Comparison of ENCODE assay signal across 17 mouse cellular contexts in genomic region chr15:32009818-32010217, GRCm38 (mm10).
DNase-seq lines count a peak whose midpoint lies in the region; ATAC-seq and TF ChIP-seq lines count a peak whose summit lies in the region.
"Had no signal": no experiment of that assay in that cellular context is flagged by ENCODE, and none has a peak within 500 bp of the region (broad histone marks: within the 10 kb centered on the region; RNA-seq: fewer than 3 reads in every experiment).

No protein-coding gene starts in this region.

- 92% methylated on average over 3 of the region's 3 CpGs for WGBS in kidney, adult 2 months
- WGBS in lung, embryonic 14.5 days: 87% methylated on average over 3 of the region's 3 CpGs
- 80% methylated on average over 3 of the region's 3 CpGs for WGBS in lung, adult 2 months

- TF ChIP-seq CTCF in kidney, adult 2 months (conservative IDR thresholded peaks at IDR 0.05; ENCODE audit: insufficient read depth, insufficient read length, low read depth, low read length): no peak; the same call in 1 of the 2 replicates
- peak; percentile 29; the same call in 1 of the 2 replicates for TF ChIP-seq CTCF in lung, embryonic 14.5 days (IDR thresholded peaks at IDR 0.05; ENCODE audit: low read depth)
- no peak for TF ChIP-seq CTCF in lung, adult 2 months (IDR thresholded peaks at IDR 0.05; ENCODE audit: insufficient read depth, low read length)
- no peak for TF ChIP-seq CTCF in MEL (IDR thresholded peaks at IDR 0.05 in 2 of 3, conservative IDR thresholded peaks at IDR 0.05 in 1 of 3; ENCODE audit: control insufficient read depth in 1 of 3, insufficient read depth in 1 of 3, low read depth in 2 of 3, low read length in 3 of 3, poor library complexity in 1 of 3, severe bottlenecking in 1 of 3)

- no peak for TF ChIP-seq POLR2A in kidney, adult 2 months (IDR thresholded peaks at IDR 0.05; ENCODE audit: low read depth, low read length)
- TF ChIP-seq POLR2A in lung, adult 2 months (IDR thresholded peaks at IDR 0.05; ENCODE audit: borderline replicate concordance, extremely low read depth, low read depth, low read length): no peak
- no peak for TF ChIP-seq POLR2A in MEL (IDR thresholded peaks at IDR 0.05; ENCODE audit: control insufficient read depth in 1 of 2, insufficient read depth in 1 of 2, low read depth in 1 of 2, low read length in 2 of 2, poor library complexity in 1 of 2)

- H3K36me3 ChIP-seq in kidney, adult 2 months (ENCODE audit: control insufficient read depth, insufficient read depth, low read length): no peaks in the 10 kb centered on the region
- H3K36me3 ChIP-seq in lung, embryonic 14.5 days (ENCODE audit: insufficient read depth): no peaks in the 10 kb centered on the region
- H3K36me3 ChIP-seq in MEL (ENCODE audit: control insufficient read depth in 1 of 2, insufficient read depth in 2 of 2, low read length in 2 of 2): no peaks in the 10 kb centered on the region
- no peaks in the 10 kb centered on the region for H3K36me3 ChIP-seq in splenic B cell, adult 2 months (ENCODE audit: control insufficient read depth, insufficient read depth, low read length, poor library complexity, severe bottlenecking)
- H3K36me3 ChIP-seq: embryonic facial prominence, embryonic 13.5 days; forebrain, embryonic 10.5 days; heart, embryonic 13.5 days; hindbrain, embryonic 10.5 days; midbrain, embryonic 10.5 days had no signal

- H3K4me1 ChIP-seq in kidney, adult 2 months (ENCODE audit: control insufficient read depth, insufficient read depth, low read length): peaks cover 3% of the 10 kb centered on the region; the same call in 1 of the 2 replicates
- H3K4me1 ChIP-seq in lung, embryonic 14.5 days (ENCODE audit: insufficient read depth): no peaks in the 10 kb centered on the region
- H3K4me1 ChIP-seq in lung, adult 2 months (ENCODE audit: control insufficient read depth, insufficient read depth, low read length): no peaks in the 10 kb centered on the region
- no peaks in the 10 kb centered on the region for H3K4me1 ChIP-seq in MEL (ENCODE audit: control insufficient read depth in 1 of 2, insufficient read depth in 2 of 2, low read length in 2 of 2)
- H3K4me1 ChIP-seq: forebrain, embryonic 10.5 days; heart, embryonic 13.5 days had no signal

- ATAC-seq in lung, embryonic 14.5 days (ENCODE audit: insufficient read depth): no peak
- ATAC-seq: activated CD4-positive, CD25-positive, alpha-beta regulatory T cell, adult 4 months had no signal

- no peak for TF ChIP-seq RAD21 in MEL (IDR thresholded peaks at IDR 0.05; ENCODE audit: low read depth, low read length)

- no peak overlapping the region for H3K27ac ChIP-seq in kidney, adult 2 months (ENCODE audit: insufficient read depth, low read depth, low read length)
- H3K27ac ChIP-seq in lung, embryonic 14.5 days (ENCODE audit: low read depth): no peak overlapping the region
- H3K27ac ChIP-seq in MEL (ENCODE audit: control insufficient read depth, low read depth, low read length): no peak overlapping the region
- H3K27ac ChIP-seq: embryonic facial prominence, embryonic 13.5 days; forebrain, embryonic 10.5 days; heart, embryonic 13.5 days; hindbrain, embryonic 10.5 days; midbrain, embryonic 10.5 days had no signal

- H3K4me3 ChIP-seq in kidney, adult 2 months (ENCODE audit: insufficient read depth, low read depth, low read length): no peak overlapping the region
- H3K4me3 ChIP-seq in lung, embryonic 14.5 days (ENCODE audit: low read depth, low read length): no peak overlapping the region
- no peak overlapping the region for H3K4me3 ChIP-seq in lung, adult 2 months (replicated peaks; ENCODE audit: extremely low read depth, low read depth, low read length)
- no peak overlapping the region for H3K4me3 ChIP-seq in MEL (ENCODE audit: control insufficient read depth in 1 of 2, insufficient read depth in 1 of 2, low read depth in 2 of 2, low read length in 2 of 2)
- H3K4me3 ChIP-seq: embryonic facial prominence, embryonic 13.5 days; forebrain, embryonic 10.5 days; heart, embryonic 13.5 days; hindbrain, embryonic 10.5 days; midbrain, embryonic 10.5 days had no signal

- no peak overlapping the region for H3K4me2 ChIP-seq in lung, embryonic 14.5 days
- H3K4me2 ChIP-seq: embryonic facial prominence, embryonic 13.5 days; heart, embryonic 13.5 days had no signal

- no peaks in the 10 kb centered on the region for H3K9me3 ChIP-seq in lung, embryonic 14.5 days (ENCODE audit: low read depth, low read length)
- no peaks in the 10 kb centered on the region for H3K9me3 ChIP-seq in MEL (replicated peaks; ENCODE audit: insufficient read depth, low read length)
- H3K9me3 ChIP-seq: embryonic facial prominence, embryonic 13.5 days; forebrain, embryonic 10.5 days; heart, embryonic 13.5 days; hindbrain, embryonic 10.5 days; midbrain, embryonic 10.5 days had no signal

- no peaks in the 10 kb centered on the region for H3K27me3 ChIP-seq in kidney, adult 2 months (replicated peaks; ENCODE audit: control insufficient read depth, insufficient read depth, low read length)
- no peaks in the 10 kb centered on the region for H3K27me3 ChIP-seq in lung, embryonic 14.5 days (ENCODE audit: insufficient read depth, low read length)
- no peaks in the 10 kb centered on the region for H3K27me3 ChIP-seq in MEL (ENCODE audit: control insufficient read depth in 1 of 2, insufficient read depth in 2 of 2, low read length in 2 of 2)
- H3K27me3 ChIP-seq in splenic B cell, adult 2 months (ENCODE audit: control insufficient read depth, insufficient read depth, low read length, poor library complexity, severe bottlenecking): no peaks in the 10 kb centered on the region; the same call in 1 of the 2 replicates
- H3K27me3 ChIP-seq: embryonic facial prominence, embryonic 13.5 days; heart, embryonic 13.5 days had no signal

- no peak overlapping the region for H3K9ac ChIP-seq in lung, embryonic 14.5 days
- H3K9ac ChIP-seq in MEL (ENCODE audit: control insufficient read depth, low read depth, low read length, poor library complexity, severe bottlenecking): no peak overlapping the region
- H3K9ac ChIP-seq: embryonic facial prominence, embryonic 13.5 days; heart, embryonic 13.5 days had no signal

- no peaks in the 10 kb centered on the region for H3K79me2 ChIP-seq in MEL (ENCODE audit: control insufficient read depth, insufficient read depth, low read length, poor library complexity)

- TF ChIP-seq EP300 in MEL (IDR thresholded peaks at IDR 0.05; ENCODE audit: low read depth in 1 of 2, low read length in 2 of 2): no peak

- peak; percentile 7 for DNase-seq in kidney, adult 2 months
- DNase-seq in kidney, adult 8-10 months: no peak
- no peak for DNase-seq in lung, embryonic 14.5 days
- DNase-seq in lung, adult 2 months: no peak
- peak; percentile 4 for DNase-seq in MEL (ENCODE audit: low read depth, low spot score)
- DNase-seq in splenic B cell, adult 2 months (ENCODE audit: low read depth, low spot score): peak; percentile 16
- DNase-seq in embryo, embryonic 10.5 days (ENCODE audit: low spot score): no peak
- DNase-seq: cerebellum, adult 11 months; gastrocnemius, postnatal 25 days; lung, postnatal 10 days; thymus, postnatal 4 days had no signal

TF ChIP-seq in MEL, 35 proteins besides CTCF, POLR2A, EP300 and RAD21:
- TF ChIP-seq RCOR1 (IDR thresholded peaks at IDR 0.05; ENCODE audit: low read depth, low read length) (no peak), POLR2AphosphoS2 (IDR thresholded peaks at IDR 0.05; ENCODE audit: low read length) (no peak)
TF ChIP-seq in MEL: peak in this region for 0.

Comparison
In these comparisons a context has a peak if more than half of its experiments do, and no peak if none do; other contexts are left out.
1. DNase-seq: peak in kidney, adult 2 months (single experiment), MEL (single experiment) and splenic B cell, adult 2 months (single experiment); none in kidney, adult 8-10 months (0 of 2), lung, embryonic 14.5 days (single experiment), lung, adult 2 months (single experiment) and embryo, embryonic 10.5 days (single experiment).